Mouse (Mus musculus) embryonic fibroblast, embryonic 13.5 days (primary cell): Measurements from ENCODE around the gene Cdk14. TPM values are rescaled to one million over a fixed set of nuclear protein-coding genes. Genes with fewer than 3 reads are reported as not detected.
A peak's percentile ranks its signal among the peaks of the same experiment; 100 is the strongest.
"Not testable (repeated sequence)": the region's sequence is repeated elsewhere in the genome, so short reads cannot be mapped to it uniquely, and the experiment has no call there.

ENCODE experiments used
- H3K27ac ChIP-seq: 2 replicates; pipeline ENCODE4 v1.5.1; 2012; ENCODE audit warnings: low read length, control low read depth, inconsistent platforms; ENCODE audit not compliant: insufficient read depth
- H3K4me1 ChIP-seq: 2 replicates; pipeline ENCODE4 v1.6.1; 2011; ENCODE audit warnings: low read length; ENCODE audit not compliant: control insufficient read depth, insufficient read depth
- H3K4me3 ChIP-seq: 2 replicates; pipeline ENCODE4 v1.5.1; 2011; ENCODE audit warnings: mild to moderate bottlenecking, control low read depth, low read length; ENCODE audit not compliant: insufficient read depth
- CTCF ChIP-seq: IDR thresholded peaks from 2 replicates; pipeline ENCODE4 v1.5.1; 2011; ENCODE audit warnings: mild to moderate bottlenecking, control low read depth, low read length, moderate library complexity, borderline replicate concordance; ENCODE audit not compliant: insufficient read depth
- POLR2A ChIP-seq: IDR thresholded peaks from 2 replicates; pipeline ENCODE4 v1.6.1; 2011; ENCODE audit warnings: low read depth, mild to moderate bottlenecking, control low read depth, low read length, moderate library complexity
- polyA plus RNA-seq: library from polyadenylated mRNA; stranded (reverse); fragments of >200 nt; gene quantifications from 2 replicates; pipeline ENCODE4 v1.2.4, GENCODE M21; 2011; ENCODE audit warnings: low read depth; ENCODE audit not compliant: missing spikeins, insufficient read length

Cdk14 gene
- polyA plus RNA-seq, 1 experiment = 50.0 TPM

- Histone ChIP-seq H3K4me1 (peaks cover 13% of the 10 kb centered on the region), H3K4me3 (no peak overlapping the region), H3K27ac (no peak overlapping the region)
- TF ChIP-seq CTCF = no peak
These were observed 75.5 kb downstream of the Cdk14 start for GRCm38 (mm10) chr5:5344646-5345045.

DNA sequence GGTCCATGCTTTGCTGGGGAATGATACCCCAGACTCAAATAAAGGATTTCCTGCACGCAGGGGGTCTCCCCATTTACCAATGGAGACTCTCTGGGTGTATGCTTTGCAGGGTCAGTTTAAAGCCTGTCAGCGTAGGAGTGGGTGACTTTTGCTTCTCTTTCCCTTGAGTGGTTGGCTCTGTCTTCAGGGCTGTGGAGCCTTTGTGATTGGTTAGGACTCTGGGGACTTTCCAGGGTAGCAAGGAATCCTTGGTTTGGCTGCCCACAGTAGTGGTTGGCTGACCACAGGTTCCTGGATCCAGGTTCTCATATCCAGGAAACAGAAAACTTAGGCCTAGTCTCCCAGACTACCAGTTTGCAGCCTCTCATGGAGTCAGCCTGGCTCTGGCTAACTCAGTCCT, 76.4 kb downstream of the Cdk14 start:
- Histone ChIP-seq H3K4me3 (no peak overlapping the region), H3K4me1 (peaks cover 13% of the 10 kb centered on the region), H3K27ac (peak overlapping the region; percentile 88)
- TF ChIP-seq POLR2A (no peak), CTCF (no peak)

DNA sequence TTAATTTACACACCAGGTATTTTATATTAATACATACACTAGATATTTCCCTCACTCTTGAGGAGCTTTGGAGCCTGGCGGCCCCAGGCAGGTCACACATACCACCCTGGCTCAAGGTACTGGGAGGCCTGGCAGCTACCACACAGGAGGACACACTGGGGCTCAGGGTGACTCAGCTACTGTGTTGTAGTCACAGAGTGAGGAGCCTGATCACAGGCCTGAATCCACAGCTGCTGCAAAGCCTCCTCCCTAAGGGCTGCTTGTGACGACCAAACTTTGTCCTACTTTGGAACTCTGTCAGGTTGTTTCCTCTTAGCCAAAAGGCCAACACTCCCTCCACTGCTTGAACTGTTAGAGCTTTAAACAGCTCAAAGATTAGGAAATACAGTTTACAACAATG, 76.8 kb downstream of the Cdk14 start:
- TF ChIP-seq CTCF (no peak), POLR2A (no peak)
- Histone ChIP-seq H3K4me3 (no peak overlapping the region), H3K27ac (peak overlapping the region; percentile 88), H3K4me1 (peaks cover 13% of the 10 kb centered on the region)

DNA sequence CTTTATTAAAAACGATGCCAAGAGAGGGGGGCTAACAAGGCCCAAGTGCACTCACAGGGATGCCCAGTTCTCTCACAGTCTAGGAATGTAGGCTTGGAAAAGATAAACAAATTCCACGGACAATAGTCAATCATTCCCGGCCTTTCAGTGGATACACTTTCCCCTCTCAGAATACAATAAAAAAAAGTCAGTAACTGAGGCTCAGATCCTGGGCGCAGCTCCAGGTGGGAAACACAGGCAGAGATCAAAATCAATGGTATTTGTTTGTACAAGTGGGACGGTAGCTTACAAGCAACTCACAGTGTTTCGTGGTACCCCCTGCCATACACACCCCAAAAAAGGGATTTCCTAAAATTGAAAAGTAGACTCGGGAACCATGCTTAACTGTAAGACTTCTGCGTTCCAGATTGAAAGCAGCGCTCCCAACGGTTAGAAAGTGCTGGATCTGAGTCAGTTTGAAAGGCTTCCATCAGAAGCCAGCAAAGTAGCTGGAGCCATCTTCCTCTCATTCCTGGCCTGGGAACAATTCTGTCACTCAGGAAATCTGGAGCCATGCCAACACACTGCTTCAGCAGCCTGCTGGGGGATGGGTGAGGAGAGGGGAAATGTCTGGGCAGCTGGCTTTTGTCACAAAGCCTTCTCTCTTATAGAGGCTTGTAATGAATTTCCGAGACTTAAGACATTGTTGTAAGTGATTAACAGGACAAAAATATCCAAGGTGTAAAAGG, 77.5 kb downstream of the Cdk14 start:
- TF ChIP-seq CTCF (no peak), POLR2A (no peak)
- peak overlapping the region; percentile 88 for H3K27ac ChIP-seq
- no peak overlapping the region for H3K4me3 ChIP-seq
- H3K4me1 ChIP-seq = peaks cover 13% of the 10 kb centered on the region

- TF ChIP-seq CTCF (no peak), POLR2A (no peak)
- Histone ChIP-seq H3K27ac (no peak overlapping the region), H3K4me1 (peaks cover 13% of the 10 kb centered on the region), H3K4me3 (no peak overlapping the region)
These were observed 78.5 kb downstream of the Cdk14 start for GRCm38 (mm10) chr5:5341611-5342010.

DNA sequence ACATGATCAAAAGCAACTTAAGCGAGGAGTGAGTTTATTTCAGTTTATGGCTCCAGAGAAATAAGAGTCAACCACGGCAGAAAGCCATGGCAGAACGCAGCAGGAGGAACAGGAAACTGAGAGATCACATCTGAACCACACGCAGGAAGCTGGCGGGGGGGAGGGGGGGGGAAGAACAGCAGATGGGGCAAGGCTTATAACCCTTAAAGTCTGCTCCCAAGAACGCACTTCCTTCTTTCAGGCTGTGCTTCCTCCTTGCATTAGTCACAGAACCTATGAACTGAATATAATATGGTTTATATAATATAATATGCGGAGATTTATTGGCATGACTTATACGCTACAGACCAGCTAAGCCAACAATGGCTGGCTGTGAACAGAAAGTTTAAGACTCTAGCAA, 86.2 kb downstream of the Cdk14 start:
- TF ChIP-seq POLR2A (no peak), CTCF (no peak)
- Histone ChIP-seq H3K4me3 (no peak overlapping the region), H3K4me1 (no peaks in the 10 kb centered on the region; the same call in 1 of the 2 replicates), H3K27ac (no peak overlapping the region)

DNA sequence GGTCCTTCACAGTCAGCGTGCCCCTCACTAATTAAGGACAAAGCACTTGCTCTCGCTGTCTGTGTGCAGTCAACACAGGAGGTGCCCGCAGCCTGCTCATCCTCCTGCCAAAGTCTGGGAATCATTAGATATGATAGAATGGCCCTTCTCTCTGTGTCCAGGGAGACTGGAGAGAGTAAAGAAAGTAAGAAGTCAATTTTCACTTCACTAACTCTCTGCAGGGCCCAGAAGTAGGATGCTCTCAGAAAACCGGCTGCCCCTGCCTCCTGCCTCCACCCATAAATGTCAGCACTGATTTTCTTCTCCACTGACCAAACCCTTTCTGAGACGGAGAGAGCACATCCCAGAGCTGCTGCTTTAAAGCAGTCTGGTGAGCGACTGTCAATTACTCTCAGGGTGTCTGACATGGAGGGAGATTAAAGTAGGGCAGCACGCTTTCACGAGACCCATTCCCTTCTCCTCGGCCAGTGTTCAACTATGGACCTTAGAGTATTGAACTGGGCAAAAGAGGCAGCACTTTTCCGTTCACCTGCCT, 89.1 kb downstream of the Cdk14 start:
- Histone ChIP-seq H3K4me3 (no peak overlapping the region), H3K4me1 (peaks cover 2% of the 10 kb centered on the region; the same call in 1 of the 2 replicates), H3K27ac (no peak overlapping the region)
- no peak for TF ChIP-seq CTCF
- no peak for TF ChIP-seq POLR2A

DNA sequence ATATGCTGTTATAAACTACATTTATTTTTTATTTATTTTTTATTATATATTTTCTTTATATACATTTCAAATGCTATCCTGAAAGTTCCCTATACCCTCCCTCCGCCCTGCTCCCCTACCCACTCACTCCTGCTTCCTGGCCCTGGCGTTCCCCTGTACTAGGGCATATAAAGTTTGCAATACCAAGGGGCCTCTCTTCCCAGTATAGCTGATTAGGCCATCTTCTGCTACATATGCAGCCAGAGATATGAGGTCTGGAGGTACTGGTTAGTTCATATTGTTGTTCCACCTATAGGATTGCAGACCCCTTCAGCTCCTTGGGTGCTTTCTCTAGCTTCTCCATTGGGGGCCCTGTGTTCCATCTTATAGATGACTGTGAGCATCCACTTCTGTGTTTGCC, 91.1 kb downstream of the Cdk14 start:
- not testable (repeated sequence) for H3K4me1 ChIP-seq, H3K4me3 ChIP-seq, H3K27ac ChIP-seq

- no peak for TF ChIP-seq CTCF
- no peak for TF ChIP-seq POLR2A
- H3K4me1 ChIP-seq = peaks cover 6% of the 10 kb centered on the region
- H3K4me3 ChIP-seq = no peak overlapping the region
- peak overlapping the region; percentile 56 for H3K27ac ChIP-seq
These were observed 93.4 kb downstream of the Cdk14 start for GRCm38 (mm10) chr5:5326716-5327115.

- peaks cover 16% of the 10 kb centered on the region for H3K4me1 ChIP-seq
- no peak overlapping the region for H3K27ac ChIP-seq
- H3K4me3 ChIP-seq = no peak overlapping the region
- TF ChIP-seq POLR2A (no peak), CTCF (no peak)
These were observed 97.4 kb downstream of the Cdk14 start for GRCm38 (mm10) chr5:5322699-5323098.
